Mouse (Mus musculus): ENCODE data around the gene Eipr1.
"Not testable (repeated sequence)": the region's sequence is repeated elsewhere in the genome, so short reads cannot be mapped to it uniquely, and the experiment has no call there.

Eipr1 gene

GRCm38 (mm10) chr12:28889068-28889674, 137.6 kb downstream of the Eipr1 start:
- no peak for DNase-seq (ENCODE audit: low read depth, low spot score)

- DNase-seq (ENCODE audit: low read depth, low spot score), result no peak
These were observed 139.9 kb downstream of the Eipr1 start for GRCm38 (mm10) chr12:28891523-28891922.

- no peak for DNase-seq (ENCODE audit: low read depth, low spot score)
These were observed 145.0 kb downstream of the Eipr1 start for GRCm38 (mm10) chr12:28896577-28896976.

DNA sequence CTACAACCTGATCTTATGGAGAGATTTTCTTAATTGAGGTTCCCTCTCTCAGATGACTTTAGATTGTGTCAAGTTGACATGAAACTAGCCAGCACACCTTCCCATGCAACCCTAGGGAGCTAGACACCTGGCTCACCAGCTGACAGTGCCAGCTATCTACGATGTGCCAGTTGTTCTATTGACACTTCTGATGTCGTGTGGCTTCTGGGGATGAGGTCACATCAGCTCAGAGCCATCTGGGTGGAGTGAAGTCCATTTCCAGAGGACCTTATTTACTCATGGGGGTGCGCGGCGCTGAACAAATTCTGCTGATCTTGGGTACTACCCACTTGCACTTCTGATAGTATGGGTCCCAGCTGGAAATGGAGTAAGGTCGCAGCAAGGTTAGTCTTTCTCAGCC, 146.7 kb downstream of the Eipr1 start:
- DNase-seq (ENCODE audit: low read depth, low spot score), result no peak

GRCm38 (mm10) chr12:28899696-28900095, 148.1 kb downstream of the Eipr1 start:
- no peak for DNase-seq (ENCODE audit: low read depth, low spot score)

DNA sequence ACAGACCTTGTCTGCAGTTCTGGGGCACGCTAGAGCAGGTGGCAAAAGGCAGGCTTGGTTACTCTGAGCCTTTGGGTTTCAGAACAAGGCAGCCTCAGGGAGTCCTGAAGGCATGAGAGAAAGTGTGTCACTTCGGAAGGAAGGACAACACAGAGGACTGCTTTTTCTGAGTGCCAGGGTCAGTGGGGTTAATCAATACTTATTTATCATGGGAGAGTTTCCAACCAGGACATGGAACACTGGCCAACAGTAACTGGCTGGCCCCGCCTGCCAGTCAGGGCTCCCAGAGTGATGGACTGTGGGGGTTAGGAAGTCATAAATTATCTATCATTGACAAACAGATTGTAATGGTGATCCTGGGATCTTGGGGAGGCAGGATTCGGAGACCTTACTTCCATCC, 148.7 kb downstream of the Eipr1 start:
- DNase-seq (ENCODE audit: low read depth, low spot score), result no peak

- DNase-seq (ENCODE audit: low read depth, low spot score), result no peak
These were observed 150.5 kb downstream of the Eipr1 start for GRCm38 (mm10) chr12:28902132-28902531.

GRCm38 (mm10) chr12:28903082-28903481, 151.5 kb downstream of the Eipr1 start:
- no peak for DNase-seq (ENCODE audit: low read depth, low spot score)

GRCm38 (mm10) chr12:28905486-28905885, 153.9 kb downstream of the Eipr1 start:
- no peak for DNase-seq (ENCODE audit: low read depth, low spot score)

DNA sequence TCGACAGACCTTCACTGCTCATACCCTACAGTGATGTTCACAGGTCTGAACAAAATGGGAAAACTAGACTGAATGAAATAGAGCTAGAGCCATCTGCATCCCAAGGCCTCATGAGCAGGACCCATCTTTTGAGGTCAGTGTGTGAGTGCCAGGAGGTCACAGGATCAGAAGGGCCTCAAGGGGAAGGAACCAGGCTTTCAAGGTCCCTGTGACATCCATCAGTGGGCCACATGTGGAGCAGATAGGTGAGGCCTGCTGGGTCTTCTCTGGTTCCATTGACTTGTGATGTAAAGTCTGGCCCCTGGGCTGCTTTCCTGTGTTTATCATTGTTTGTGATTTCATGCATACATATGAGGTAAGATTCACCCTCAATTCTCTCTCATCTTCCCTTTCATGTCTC, 154.4 kb downstream of the Eipr1 start:
- no peak for DNase-seq (ENCODE audit: low read depth, low spot score)

DNA sequence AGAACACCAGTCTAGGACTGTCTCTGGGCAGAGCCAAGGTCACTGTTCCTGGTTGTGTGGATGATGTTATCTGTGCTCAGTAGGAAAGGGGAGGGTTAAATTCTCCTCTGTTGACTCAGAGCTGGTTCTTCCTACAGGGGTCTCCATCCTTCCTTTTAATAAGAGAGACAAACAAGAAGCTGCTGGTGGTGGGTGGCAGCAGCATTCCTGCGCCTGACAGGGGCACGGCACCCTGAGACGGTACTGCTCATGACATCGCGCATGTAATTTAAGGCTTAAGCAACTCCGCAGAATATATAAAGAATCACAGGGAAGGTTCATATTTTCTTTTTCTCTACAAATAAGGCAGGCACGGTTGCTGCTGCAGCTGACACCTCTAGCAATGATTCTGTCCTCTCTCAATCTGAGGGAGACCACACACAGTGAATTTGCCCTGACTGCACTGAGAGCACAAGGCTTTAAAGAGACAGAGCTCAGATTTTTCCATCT, 155.2 kb downstream of the Eipr1 start:
- no peak for DNase-seq (ENCODE audit: low read depth, low spot score)

GRCm38 (mm10) chr12:28907814-28908213, 156.2 kb downstream of the Eipr1 start:
- no peak for DNase-seq (ENCODE audit: low read depth, low spot score)

- no peak for DNase-seq (ENCODE audit: low read depth, low spot score)
These were observed 158.2 kb downstream of the Eipr1 start for GRCm38 (mm10) chr12:28909851-28910250.

DNA sequence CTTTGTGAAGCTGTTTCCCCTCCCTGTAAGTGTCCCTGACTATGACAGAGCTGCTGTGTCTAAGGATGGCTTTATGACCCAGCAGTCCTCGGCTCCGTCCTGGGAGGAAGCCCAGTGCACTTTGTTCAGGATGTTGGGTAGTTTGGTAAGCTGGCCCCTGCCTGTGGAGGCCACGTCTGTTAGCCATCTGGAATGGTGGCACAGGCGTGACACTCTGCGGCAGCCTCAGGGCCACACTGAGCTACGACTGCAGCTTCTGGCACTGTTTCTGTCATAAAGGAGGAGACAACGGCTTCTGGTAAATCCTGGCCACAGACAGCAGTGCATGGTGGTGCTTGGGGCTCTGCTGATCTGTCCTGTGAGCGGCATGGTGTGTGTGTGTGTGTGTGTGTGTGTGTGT, 159.0 kb downstream of the Eipr1 start:
- no peak for DNase-seq (ENCODE audit: low read depth, low spot score)

DNA sequence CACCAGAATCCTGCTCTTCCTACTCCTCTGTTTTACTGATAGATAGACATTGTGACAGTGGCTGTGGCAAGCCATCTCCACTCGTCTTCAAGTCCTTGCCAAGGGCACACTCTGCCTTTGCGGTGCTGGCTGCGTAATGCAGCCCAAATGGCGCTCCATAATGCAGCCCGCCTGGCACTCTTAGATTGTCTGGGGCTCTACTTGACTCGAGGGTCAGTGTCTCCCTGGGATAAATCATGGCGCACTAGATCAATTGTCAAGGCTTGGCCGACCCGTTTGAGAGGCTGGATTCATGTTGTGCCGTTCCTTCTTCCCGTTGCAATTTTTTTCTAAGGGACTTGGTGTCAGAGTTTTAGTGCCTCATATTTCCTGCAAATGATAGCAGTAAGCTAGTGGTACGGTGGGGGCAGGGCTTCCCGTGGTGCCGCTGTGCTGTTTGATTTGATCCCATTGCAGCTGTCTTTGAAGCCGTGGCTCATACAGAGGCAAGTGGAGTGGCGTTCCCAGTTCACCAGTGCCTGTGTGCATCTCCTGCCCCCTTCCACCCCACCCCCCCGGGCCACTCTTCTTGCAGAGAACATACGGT, 160.8 kb downstream of the Eipr1 start:
- no peak for DNase-seq (ENCODE audit: low read depth, low spot score)

GRCm38 (mm10) chr12:28913099-28913498, 161.5 kb downstream of the Eipr1 start:
- no peak for DNase-seq (ENCODE audit: low read depth, low spot score)

GRCm38 (mm10) chr12:28914056-28914455, 162.5 kb downstream of the Eipr1 start:
- DNase-seq (ENCODE audit: low read depth, low spot score), result not testable (repeated sequence)
